Mouse (Mus musculus) midbrain, postnatal 0 days (tissue): ENCODE measurements around the gene Mmaa. TPM values are rescaled to one million over a fixed set of nuclear protein-coding genes. Genes with fewer than 3 reads are reported as not detected.

Source experiments
- ATAC-seq: fragments of 200-750 bp; cut with Nextera tagmentation; 2 replicates; pipeline ENCODE4 v1.8.0; 2017; ENCODE audit warnings: moderate number of reproducible peaks, mild to moderate bottlenecking, moderate TSS enrichment, moderate library complexity; ENCODE audit not compliant: low FRiP score
- DNase-seq: peaks from one replicate; pipeline ENCODE4 v3.0.0-alpha.2; 2015; ENCODE audit warnings: low spot score
- H3K27ac ChIP-seq: fragments of 300-500 bp; sonication (generic); 2 replicates; pipeline ENCODE4 v1.5.1; 2014; ENCODE audit warnings: low read depth, mild to moderate bottlenecking, low read length, mixed read lengths
- H3K27me3 ChIP-seq: fragments of 300-500 bp; sonication (generic); 2 replicates; pipeline ENCODE4 v1.6.1; 2014; ENCODE audit warnings: low read length, control low read depth, mixed read lengths; ENCODE audit not compliant: insufficient read depth
- H3K36me3 ChIP-seq: fragments of 300-500 bp; sonication (generic); 2 replicates; pipeline ENCODE4 v1.6.1; 2014; ENCODE audit warnings: low read length, control low read depth, mixed read lengths; ENCODE audit not compliant: insufficient read depth
- H3K4me1 ChIP-seq: fragments of 300-500 bp; sonication (generic); 2 replicates; pipeline ENCODE4 v1.6.1; 2014; ENCODE audit warnings: mild to moderate bottlenecking, control low read depth, antibody characterized with exemption, low read length, mixed read lengths; ENCODE audit not compliant: insufficient read depth
- H3K4me2 ChIP-seq: fragments of 300-500 bp; sonication (generic); 2 replicates; pipeline ENCODE4 v1.6.1; 2014; ENCODE audit warnings: low read depth, mild to moderate bottlenecking, low read length, mixed read lengths; ENCODE audit not compliant: poor library complexity, severe bottlenecking
- H3K4me3 ChIP-seq: fragments of 300-500 bp; sonication (generic); 2 replicates; pipeline ENCODE4 v1.5.1; 2014; ENCODE audit warnings: low read depth, mild to moderate bottlenecking, low read length, moderate library complexity
- H3K9ac ChIP-seq: fragments of 300-500 bp; sonication (generic); replicated peaks from 2 replicates; pipeline ENCODE4 v1.6.1; 2014; ENCODE audit warnings: mild to moderate bottlenecking, low read length, moderate library complexity, mixed read lengths; ENCODE audit not compliant: poor library complexity, severe bottlenecking
- H3K9me3 ChIP-seq: fragments of 300-500 bp; sonication (generic); 2 replicates; pipeline ENCODE4 v1.6.1; 2016; ENCODE audit warnings: low read length, control low read depth
- CTCF ChIP-seq: IDR thresholded peaks from 2 replicates; pipeline ENCODE4 v1.5.1; 2016; ENCODE audit warnings: antibody characterized with exemption, mild to moderate bottlenecking
- WGBS: fragments of 180-500 bp; shearing (Covaris S2); extraction: QIAGEN DNeasy Blood & Tissue Kit; methylation state at CpG from one replicate; pipeline ENCODE4 v1.1.7; 2014; 5-methylcytosine and 5-hydroxymethylcytosine counted together
- polyA plus RNA-seq: library from polyadenylated mRNA; unstranded; fragments of >200 nt; fragmentation: Nextera tagmentation; extraction: Ambion mirVana; gene quantifications from 2 replicates; pipeline ENCODE4 v1.2.1, GENCODE M21; 2015
- total RNA-seq: library from RNA; depleted of rRNA; stranded (reverse); fragments of >200 nt; gene quantifications from 2 replicates; pipeline ENCODE4 v1.2.3, GENCODE M21; 2014

Gene Mmaa
- total and polyA plus RNA-seq, 2 experiments from 2014 or later: 11.8 to 14.2 TPM

- H3K4me2 ChIP-seq: no peak overlapping the region
- H3K36me3 ChIP-seq: no peaks in the 10 kb centered on the region
- no peak for ATAC-seq
- no peaks in the 10 kb centered on the region for H3K4me1 ChIP-seq
- WGBS: 96% methylated on average over 3 of the region's 3 CpGs
- no peak for DNase-seq
- H3K9me3 ChIP-seq: no peaks in the 10 kb centered on the region
- no peak overlapping the region for H3K4me3 ChIP-seq
- no peak overlapping the region for H3K9ac ChIP-seq
- H3K27me3 ChIP-seq: no peaks in the 10 kb centered on the region
- H3K27ac ChIP-seq: no peak overlapping the region
- TF ChIP-seq CTCF: no peak
Observed at GRCm38 (mm10) chr8:79286424-79286823, 8.3 kb downstream of the Mmaa start.

GRCm38 (mm10) chr8:79284626-79285025 lies 10.1 kb downstream of the Mmaa start:
- WGBS: 100% methylated on average over 3 of the region's 3 CpGs
- no peak overlapping the region for H3K4me2 ChIP-seq
- H3K36me3 ChIP-seq: peaks cover 7% of the 10 kb centered on the region; the same call in 1 of the 2 replicates
- no peaks in the 10 kb centered on the region for H3K27me3 ChIP-seq
- H3K4me1 ChIP-seq: no peaks in the 10 kb centered on the region
- no peak for TF ChIP-seq CTCF
- no peak overlapping the region for H3K9ac ChIP-seq
- H3K9me3 ChIP-seq: no peaks in the 10 kb centered on the region
- H3K27ac ChIP-seq: no peak overlapping the region
- H3K4me3 ChIP-seq: no peak overlapping the region
- ATAC-seq: no peak
- no peak for DNase-seq

GRCm38 (mm10) chr8:79281376-79281890 lies 13.3 kb downstream of the Mmaa start:
- no peak for ATAC-seq
- Histone ChIP-seq H3K4me1 (no peaks in the 10 kb centered on the region), H3K27ac (no peak overlapping the region), H3K9ac (no peak overlapping the region), H3K9me3 (no peaks in the 10 kb centered on the region), H3K4me3 (no peak overlapping the region), H3K27me3 (no peaks in the 10 kb centered on the region), H3K36me3 (peaks cover 15% of the 10 kb centered on the region; the same call in 1 of the 2 replicates), H3K4me2 (no peak overlapping the region)
- WGBS: 94% methylated on average over 6 of the region's 6 CpGs
- no peak for TF ChIP-seq CTCF
- DNase-seq: no peak

DNA sequence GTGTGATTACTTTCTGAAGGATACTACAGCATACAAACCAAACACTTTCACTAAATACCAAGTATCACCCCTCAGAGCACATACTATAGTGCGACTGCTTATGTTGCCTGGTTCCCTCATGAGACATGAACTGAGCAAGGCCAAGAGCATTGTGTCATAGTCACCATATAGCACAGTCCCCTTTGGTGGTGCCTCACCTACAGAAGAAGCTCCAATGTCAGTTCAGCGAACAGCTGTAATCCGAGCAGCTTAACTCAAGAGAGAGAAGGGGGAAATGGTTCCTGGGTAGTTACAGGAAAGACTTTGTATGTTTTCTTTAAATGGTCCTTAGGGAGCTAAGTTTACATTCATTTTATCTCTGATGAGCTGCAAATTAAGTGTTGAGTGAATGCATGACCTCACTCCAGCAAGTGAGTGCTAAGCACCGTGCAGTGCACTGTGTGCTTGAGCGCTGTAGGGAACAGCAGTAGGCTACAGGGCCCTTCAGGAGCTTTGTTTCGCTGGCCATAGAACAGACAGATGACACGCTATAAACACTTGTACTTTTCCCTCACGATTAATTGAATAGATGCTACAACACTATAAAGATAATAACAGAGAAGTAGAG lies 17.4 kb downstream of the Mmaa start:
- ATAC-seq: no peak
- no peak for TF ChIP-seq CTCF
- Histone ChIP-seq H3K36me3 (peaks cover 31% of the 10 kb centered on the region), H3K27me3 (no peaks in the 10 kb centered on the region), H3K9me3 (no peaks in the 10 kb centered on the region), H3K4me3 (no peak overlapping the region), H3K27ac (no peak overlapping the region), H3K9ac (no peak overlapping the region), H3K4me1 (no peaks in the 10 kb centered on the region), H3K4me2 (no peak overlapping the region)
- whole genome bisulfite sequencing: 91% methylated on average over 8 of the region's 8 CpGs
- DNase-seq: no peak

DNA sequence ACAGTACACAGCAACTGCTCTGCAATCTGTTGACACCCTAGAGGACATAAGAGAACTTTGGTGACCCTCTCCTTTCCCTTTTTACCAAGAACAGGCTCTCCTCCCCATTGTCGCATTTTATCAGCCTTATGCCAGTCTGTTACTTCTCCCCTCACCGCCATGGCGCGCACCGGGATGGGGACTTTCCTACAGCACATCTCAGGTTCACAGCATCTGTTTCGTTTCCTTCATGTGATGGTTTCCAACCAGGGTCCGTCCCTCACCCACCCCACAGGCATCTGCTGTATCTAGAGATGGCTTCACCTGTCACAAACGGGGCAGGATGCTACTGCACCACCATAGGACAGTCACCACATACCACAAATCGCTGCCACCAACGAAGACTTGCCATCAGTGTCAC lies 19.8 kb downstream of the Mmaa start:
- no peak for DNase-seq
- no peak for ATAC-seq
- no peak for TF ChIP-seq CTCF
- no peak overlapping the region for H3K4me2 ChIP-seq
- H3K4me3 ChIP-seq: no peak overlapping the region
- H3K36me3 ChIP-seq: peaks cover 36% of the 10 kb centered on the region
- WGBS: 96% methylated on average over 10 of the region's 10 CpGs
- H3K27ac ChIP-seq: no peak overlapping the region
- H3K9ac ChIP-seq: no peak overlapping the region
- no peaks in the 10 kb centered on the region for H3K27me3 ChIP-seq
- H3K9me3 ChIP-seq: no peaks in the 10 kb centered on the region
- no peaks in the 10 kb centered on the region for H3K4me1 ChIP-seq

DNA sequence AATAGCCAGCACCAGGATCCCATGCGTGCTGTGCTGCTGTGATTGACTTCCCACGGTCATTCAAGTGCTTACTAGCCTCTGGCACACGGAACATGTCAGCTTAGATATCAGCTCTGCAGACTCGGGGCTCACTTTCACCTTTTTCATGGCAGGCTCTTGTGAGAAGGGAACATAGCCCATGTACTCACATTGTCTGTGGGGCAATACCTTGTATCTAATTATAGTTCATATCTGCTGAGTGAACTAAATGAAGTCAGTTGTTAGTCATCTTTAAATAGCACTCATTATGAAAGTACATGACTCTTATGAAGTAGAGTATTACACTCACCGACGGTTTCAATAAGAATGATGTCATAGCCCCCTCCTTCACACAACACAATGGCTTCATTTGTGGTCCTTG lies 21.0 kb downstream of the Mmaa start:
- DNase-seq (no peak), ATAC-seq (no peak)
- Histone ChIP-seq H3K4me1 (no peaks in the 10 kb centered on the region), H3K27me3 (no peaks in the 10 kb centered on the region), H3K4me3 (no peak overlapping the region), H3K9me3 (no peaks in the 10 kb centered on the region), H3K36me3 (peaks cover 41% of the 10 kb centered on the region), H3K9ac (no peak overlapping the region), H3K4me2 (no peak overlapping the region), H3K27ac (no peak overlapping the region)
- TF ChIP-seq CTCF: no peak
- WGBS: 94% methylated on average over 6 of the region's 6 CpGs
